Mouse (Mus musculus) neural tube, embryonic 14.5 days (tissue): Measurements from ENCODE around the gene Med11. TPM values are rescaled to one million over a fixed set of nuclear protein-coding genes. Genes with fewer than 3 reads are reported as not detected.

Source experiments
- ATAC-seq: fragments of 200-750 bp; cut with Nextera tagmentation; 2 replicates; pipeline ENCODE4 v1.8.0; 2017; ENCODE audit warnings: low read depth, mild to moderate bottlenecking, moderate TSS enrichment, moderate library complexity
- H3K27ac ChIP-seq: fragments of 300-500 bp; sonication (generic); 2 replicates; pipeline ENCODE4 v1.5.1; 2014; ENCODE audit warnings: low read depth, mild to moderate bottlenecking, control low read depth, low read length, moderate library complexity, mixed read lengths
- H3K27me3 ChIP-seq: fragments of 300-500 bp; sonication (generic); 2 replicates; pipeline ENCODE4 v1.6.1; 2014; ENCODE audit warnings: low read length; ENCODE audit not compliant: control insufficient read depth, insufficient read depth
- H3K36me3 ChIP-seq: fragments of 300-500 bp; sonication (generic); 2 replicates; pipeline ENCODE4 v1.6.1; 2014; ENCODE audit warnings: low read length, mixed read lengths; ENCODE audit not compliant: control insufficient read depth, insufficient read depth
- H3K4me1 ChIP-seq: fragments of 300-500 bp; sonication (generic); 2 replicates; pipeline ENCODE4 v1.6.1; 2014; ENCODE audit warnings: low read length; ENCODE audit not compliant: control insufficient read depth, insufficient read depth
- H3K4me2 ChIP-seq: fragments of 300-500 bp; sonication (generic); 2 replicates; pipeline ENCODE4 v1.6.1; 2014; ENCODE audit warnings: mild to moderate bottlenecking, low read depth, low read length, control low read depth
- H3K4me3 ChIP-seq: fragments of 300-500 bp; sonication (generic); 2 replicates; pipeline ENCODE4 v1.5.1; 2014; ENCODE audit warnings: low read depth, low read length, control low read depth, mixed read lengths
- H3K9ac ChIP-seq: fragments of 300-500 bp; sonication (generic); replicated peaks from 2 replicates; pipeline ENCODE4 v1.6.1; 2014; ENCODE audit warnings: low read depth, mild to moderate bottlenecking, control low read depth, low read length, mixed read lengths
- H3K9me3 ChIP-seq: fragments of 300-500 bp; sonication (generic); 2 replicates; pipeline ENCODE4 v1.6.1; 2016; ENCODE audit warnings: low read length; ENCODE audit not compliant: control insufficient read depth
- whole genome bisulfite sequencing: fragments of 180-500 bp; shearing (Covaris S2); extraction: QIAGEN DNeasy Blood & Tissue Kit; methylation state at CpG from one replicate; pipeline ENCODE4 v1.1.7; 2014; 5-methylcytosine and 5-hydroxymethylcytosine counted together
- microRNA-seq: library from miRNA; unstranded; fragments of <30 nt; microRNA quantifications from one replicate; pipeline ENCODE4, GENCODE M21; 2016
- polyA plus RNA-seq: library from polyadenylated mRNA; unstranded; fragments of >200 nt; fragmentation: Nextera tagmentation; extraction: Ambion mirVana; gene quantifications from 2 replicates; pipeline ENCODE4 v1.2.1, GENCODE M21; 2014

Gene Med11
- polyA plus RNA-seq, 1 experiment from 2014 or later = 46.6 TPM

GRCm38 (mm10) chr11:70485498-70485897 is 33.8 kb downstream of the Med11 start:
- H3K36me3 ChIP-seq = no peaks in the 10 kb centered on the region
- H3K4me3 ChIP-seq = no peak overlapping the region
- H3K27me3 ChIP-seq = no peaks in the 10 kb centered on the region
- no peak overlapping the region for H3K27ac ChIP-seq
- H3K9ac ChIP-seq = no peak overlapping the region
- H3K4me2 ChIP-seq = no peak overlapping the region
- H3K9me3 ChIP-seq = no peaks in the 10 kb centered on the region
- no peaks in the 10 kb centered on the region for H3K4me1 ChIP-seq
- WGBS = 70% methylated on average over 2 of the region's 2 CpGs
- ATAC-seq = no peak

- ATAC-seq = no peak
- Histone ChIP-seq H3K4me1 (no peaks in the 10 kb centered on the region), H3K9ac (no peak overlapping the region), H3K36me3 (no peaks in the 10 kb centered on the region), H3K4me2 (no peak overlapping the region), H3K27ac (no peak overlapping the region), H3K27me3 (no peaks in the 10 kb centered on the region), H3K4me3 (no peak overlapping the region), H3K9me3 (no peaks in the 10 kb centered on the region)
- 40% methylated on average over 4 of the region's 4 CpGs for WGBS
Observed at GRCm38 (mm10) chr11:70487816-70488215, 36.1 kb downstream of the Med11 start.

- ATAC-seq = no peak
- no peak overlapping the region for H3K9ac ChIP-seq
- H3K27me3 ChIP-seq = no peaks in the 10 kb centered on the region
- no peak overlapping the region for H3K4me2 ChIP-seq
- WGBS = 82% methylated on average over 3 of the region's 3 CpGs
- no peak overlapping the region for H3K27ac ChIP-seq
- H3K36me3 ChIP-seq = no peaks in the 10 kb centered on the region
- H3K9me3 ChIP-seq = no peaks in the 10 kb centered on the region
- no peaks in the 10 kb centered on the region for H3K4me1 ChIP-seq
- H3K4me3 ChIP-seq = no peak overlapping the region
Observed at GRCm38 (mm10) chr11:70489138-70489537, 37.4 kb downstream of the Med11 start.

- Histone ChIP-seq H3K9ac (no peak overlapping the region), H3K27ac (no peak overlapping the region), H3K4me2 (no peak overlapping the region), H3K27me3 (no peaks in the 10 kb centered on the region), H3K4me3 (no peak overlapping the region), H3K36me3 (no peaks in the 10 kb centered on the region), H3K9me3 (no peaks in the 10 kb centered on the region), H3K4me1 (no peaks in the 10 kb centered on the region)
- no peak for ATAC-seq
- 90% methylated on average over 6 of the region's 6 CpGs for WGBS
Observed at GRCm38 (mm10) chr11:70489684-70490083, 38.0 kb downstream of the Med11 start.

- H3K36me3 ChIP-seq = no peaks in the 10 kb centered on the region
- no peak for ATAC-seq
- 71% methylated on average over 14 of the region's 14 CpGs for WGBS
Observed at GRCm38 (mm10) chr11:70499566-70500475, 48.1 kb downstream of the Med11 start.

GRCm38 (mm10) chr11:70500476-70500812 is 48.7 kb downstream of the Med11 start:
- H3K36me3 ChIP-seq = no peaks in the 10 kb centered on the region
- H3K27ac ChIP-seq = no peak overlapping the region
- H3K9ac ChIP-seq = no peak overlapping the region
- no peak overlapping the region for H3K4me3 ChIP-seq
- no peaks in the 10 kb centered on the region for H3K4me1 ChIP-seq
- WGBS = 92% methylated on average over 1 of the region's 1 CpGs
- H3K27me3 ChIP-seq = no peaks in the 10 kb centered on the region
- no peak overlapping the region for H3K4me2 ChIP-seq
- H3K9me3 ChIP-seq = no peaks in the 10 kb centered on the region
- no peak for ATAC-seq

More at GRCm38 (mm10) chr11:70499566-70500475, 48.1 kb downstream of the Med11 start:
- Histone ChIP-seq H3K9me3 (no peaks in the 10 kb centered on the region), H3K27ac (no peak overlapping the region), H3K9ac (no peak overlapping the region), H3K4me3 (no peak overlapping the region), H3K27me3 (no peaks in the 10 kb centered on the region), H3K4me2 (no peak overlapping the region), H3K4me1 (no peaks in the 10 kb centered on the region)

GRCm38 (mm10) chr11:70502018-70502417 is 50.3 kb downstream of the Med11 start:
- Histone ChIP-seq H3K4me2 (no peak overlapping the region), H3K36me3 (no peaks in the 10 kb centered on the region), H3K9ac (no peak overlapping the region), H3K27ac (no peak overlapping the region), H3K4me3 (no peak overlapping the region), H3K4me1 (no peaks in the 10 kb centered on the region), H3K9me3 (no peaks in the 10 kb centered on the region), H3K27me3 (no peaks in the 10 kb centered on the region)
- ATAC-seq = no peak
- 83% methylated on average over 3 of the region's 3 CpGs for WGBS

Small RNA genes lying within 50 kb of the gene (microRNA-seq; reads per million reads assigned to microRNA genes)
- not detected for gene Mir7115

Other genes with a start within 250 kb of the Med11 start
- 3.0 and 4.0 TPM in 2 replicates for gene Slc16a11, start 239.2 kb upstream of the Med11 start, polyA plus RNA-seq
- 10.4 and 13.2 TPM in 2 replicates for gene Slc16a13, start 230.9 kb upstream of the Med11 start, polyA plus RNA-seq
- gene Bcl6b, start 222.1 kb upstream of the Med11 start, polyA plus RNA-seq = 1.8 and 5.7 TPM in 2 replicates
- 160 and 161 TPM in 2 replicates for gene 0610010K14Rik, start 214.0 kb upstream of the Med11 start, polyA plus RNA-seq
- gene Gm21988, start 212.1 kb upstream of the Med11 start, polyA plus RNA-seq = 12.7 and 13.3 TPM in 2 replicates
- gene Rnasek, start 212.1 kb upstream of the Med11 start, polyA plus RNA-seq = 389 and 413 TPM in 2 replicates
- gene Alox12, start 196.6 kb upstream of the Med11 start, polyA plus RNA-seq = 0.08 and 2.1 TPM in 2 replicates
- not detected in 2 replicates for gene Alox12e, start 129.3 kb upstream of the Med11 start, polyA plus RNA-seq
- not detected in 2 replicates for gene Alox15, start 99.9 kb upstream of the Med11 start, polyA plus RNA-seq
- 29.3 and 32.1 TPM in 2 replicates for gene Pelp1, start 41.9 kb upstream of the Med11 start, polyA plus RNA-seq
- gene Arrb2, start 19.3 kb upstream of the Med11 start, polyA plus RNA-seq = 44.1 and 54.5 TPM in 2 replicates
- 0.31 and 1.5 TPM in 2 replicates for gene Zmynd15, start 7.5 kb downstream of the Med11 start, polyA plus RNA-seq
- 1.2 and 14.6 TPM in 2 replicates for gene Cxcl16, start 8.1 kb downstream of the Med11 start, polyA plus RNA-seq
- 1.8 and 3.7 TPM in 2 replicates for gene Tm4sf5, start 53.3 kb downstream of the Med11 start, polyA plus RNA-seq
- gene Vmo1, start 62.7 kb downstream of the Med11 start, polyA plus RNA-seq = not detected in 2 replicates
- 0.27 TPM in 1 of 2 replicates, not detected in the other for gene Gltpd2, start 67.3 kb downstream of the Med11 start, polyA plus RNA-seq
- gene Psmb6, start 73.4 kb downstream of the Med11 start, polyA plus RNA-seq = 743 and 801 TPM in 2 replicates
- gene Gm40193, start 81.0 kb downstream of the Med11 start, polyA plus RNA-seq = not detected in 2 replicates
- 13.7 and 16.6 TPM in 2 replicates for gene Pld2, start 88.1 kb downstream of the Med11 start, polyA plus RNA-seq
- 20.2 and 22.0 TPM in 2 replicates for gene Mink1, start 111.0 kb downstream of the Med11 start, polyA plus RNA-seq
- not detected in 2 replicates for gene 4930544D05Rik, start 163.9 kb downstream of the Med11 start, polyA plus RNA-seq
- 0.22 TPM in 1 of 2 replicates, not detected in the other for gene Chrne, start 167.3 kb downstream of the Med11 start, polyA plus RNA-seq
- gene Gp1ba, start 187.2 kb downstream of the Med11 start, polyA plus RNA-seq = 0.27 and 0.31 TPM in 2 replicates
- gene Rnf167, start 195.3 kb downstream of the Med11 start, polyA plus RNA-seq = 98.6 and 110 TPM in 2 replicates
- 156 and 172 TPM in 2 replicates for gene Slc25a11, start 195.6 kb downstream of the Med11 start, polyA plus RNA-seq
- gene Pfn1, start 202.7 kb downstream of the Med11 start, polyA plus RNA-seq = 578 and 686 TPM in 2 replicates
- gene Eno3, start 205.3 kb downstream of the Med11 start, polyA plus RNA-seq = 8.3 and 10.1 TPM in 2 replicates
- 136 and 151 TPM in 2 replicates for gene Spag7, start 217.5 kb downstream of the Med11 start, polyA plus RNA-seq
- gene Camta2, start 236.2 kb downstream of the Med11 start, polyA plus RNA-seq = 24.9 and 29.0 TPM in 2 replicates
- 1.4 and 1.5 TPM in 2 replicates for gene Inca1, start 248.2 kb downstream of the Med11 start, polyA plus RNA-seq
- gene Kif1c, start 248.6 kb downstream of the Med11 start, polyA plus RNA-seq = 3.1 and 3.2 TPM in 2 replicates